Mouse (Mus musculus) gastrocnemius, postnatal 36 days (tissue): ENCODE results near the gene Prkar1b. TPM values are rescaled to one million over a fixed set of nuclear protein-coding genes. Genes with fewer than 3 reads are reported as not detected.

Source experiments
- DNase-seq, 2 experiments: peaks; one replicate each; pipeline ENCODE4 v3.0.0; 2022
- intact Hi-C: fragments of 180-260 bp; cut with DNase I; formaldehyde crosslinking; loops from one replicate; pipeline ENCODE4 v1.15.1; 2025
- total RNA-seq, 2 experiments: library from RNA; stranded (reverse); gene quantifications; 2 replicates each; pipeline ENCODE4 v1.2.3; 2021

Gene Prkar1b
- total RNA-seq, 2 experiments from 2014 or later: 1.2 to 1.5 TPM

DNA sequence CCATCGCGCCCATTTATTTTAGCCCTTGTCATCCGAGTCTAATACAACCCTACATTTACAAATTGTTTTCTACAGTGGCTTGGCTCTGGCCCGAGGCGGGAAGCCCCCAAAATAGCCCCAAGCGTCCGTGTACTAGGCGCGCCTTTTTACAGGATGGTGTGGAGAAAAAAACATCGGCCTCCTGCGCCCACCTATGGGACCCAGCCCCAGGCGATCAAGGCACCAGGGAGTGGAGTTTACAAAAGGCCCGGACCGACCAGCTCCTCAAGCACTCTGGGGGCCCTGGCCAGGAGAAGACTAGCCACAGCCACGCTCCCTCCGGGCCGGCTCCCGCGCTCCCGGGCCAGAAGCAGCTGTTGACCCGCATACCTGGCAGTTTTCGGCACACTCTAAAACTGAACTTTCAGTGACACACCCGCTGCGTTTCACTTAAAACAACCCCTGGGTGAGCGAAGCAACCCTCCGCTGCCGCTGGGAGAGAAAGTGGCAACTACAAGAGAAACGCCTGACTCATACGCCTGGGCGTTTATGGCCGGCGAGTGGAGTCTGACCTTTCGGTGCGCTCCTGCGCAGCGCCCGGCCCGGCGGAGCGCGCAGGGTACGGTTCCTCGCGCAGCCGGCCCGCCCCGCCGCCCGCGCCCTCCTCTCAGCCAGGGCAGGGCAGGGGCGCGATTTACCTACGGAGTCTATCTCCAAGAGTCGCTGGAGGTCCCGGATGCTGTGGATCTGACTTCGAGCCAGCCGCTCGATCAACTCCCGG lies 157.0 kb downstream of the Prkar1b start:
- DNase-seq: peak; percentile 50 to 52
- intact Hi-C loops: loop anchor here (5.0 kb wide), 2 partner anchors 40 to 60 kb away; no protein-coding TSS in a partner anchor

DNA sequence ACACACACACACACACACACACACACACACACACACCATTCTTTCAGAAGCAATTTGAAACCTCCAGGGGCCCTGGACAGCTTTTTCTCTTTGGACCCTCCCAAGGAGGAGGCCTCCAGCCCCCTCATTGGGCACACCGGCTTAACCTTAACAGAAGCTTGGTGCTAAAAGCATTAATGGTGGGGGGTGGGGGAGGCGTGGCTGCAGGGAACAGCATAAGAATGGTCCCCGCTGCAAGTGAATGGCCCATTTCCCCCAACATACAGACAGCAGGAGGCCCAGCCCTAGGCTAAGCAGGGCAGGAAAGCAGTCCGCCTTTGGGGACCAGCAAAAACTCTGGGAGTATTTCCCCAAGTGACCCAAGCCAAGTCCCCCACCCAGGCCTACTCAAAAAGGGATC lies 158.1 kb downstream of the Prkar1b start:
- DNase-seq: no peak
- intact Hi-C loops: loop anchor here (5.0 kb wide), 2 partner anchors 39 to 59 kb away; no protein-coding TSS in a partner anchor

DNA sequence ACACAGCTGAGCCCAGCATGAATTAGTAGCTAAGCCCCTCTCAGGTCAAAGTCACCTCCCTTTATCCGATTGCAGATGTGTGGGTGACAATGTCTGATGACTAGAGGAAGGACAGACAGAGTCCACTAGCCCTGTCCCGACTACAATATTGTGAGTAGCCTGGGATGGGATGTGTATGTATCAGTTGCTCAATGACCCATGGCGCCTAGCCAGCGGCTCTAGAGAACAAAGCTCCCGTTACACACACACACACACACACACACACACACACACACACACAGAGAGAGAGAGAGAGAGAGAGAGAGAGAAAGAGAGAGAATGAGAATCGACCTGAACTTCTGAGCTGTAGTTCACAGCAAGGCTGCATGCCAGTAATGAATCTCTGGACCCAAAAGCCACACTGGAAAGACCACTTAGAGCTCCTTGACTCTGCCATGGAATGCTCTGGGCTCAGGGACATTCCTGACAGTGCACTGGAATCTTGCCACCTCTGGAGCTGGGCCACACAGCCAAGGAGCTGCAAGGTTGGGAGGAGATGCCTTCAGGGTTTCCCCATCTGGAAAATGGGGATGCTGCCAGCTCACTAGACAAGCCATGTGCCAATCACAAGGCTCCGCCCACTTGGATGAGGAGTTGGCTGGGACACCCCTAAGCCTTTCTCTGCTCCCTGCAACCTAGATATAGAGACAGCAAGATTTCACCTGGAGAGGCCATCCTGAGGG lies 159.0 kb downstream of the Prkar1b start:
- peak; percentile 41 to 61 for DNase-seq
- intact Hi-C loops: loop anchor here (5.0 kb wide), 2 partner anchors 39 to 59 kb away; no protein-coding TSS in a partner anchor

GRCm38 (mm10) chr5:138989567-138989966 lies 160.2 kb downstream of the Prkar1b start:
- intact Hi-C loops: no loop called here
- no peak for DNase-seq

DNA sequence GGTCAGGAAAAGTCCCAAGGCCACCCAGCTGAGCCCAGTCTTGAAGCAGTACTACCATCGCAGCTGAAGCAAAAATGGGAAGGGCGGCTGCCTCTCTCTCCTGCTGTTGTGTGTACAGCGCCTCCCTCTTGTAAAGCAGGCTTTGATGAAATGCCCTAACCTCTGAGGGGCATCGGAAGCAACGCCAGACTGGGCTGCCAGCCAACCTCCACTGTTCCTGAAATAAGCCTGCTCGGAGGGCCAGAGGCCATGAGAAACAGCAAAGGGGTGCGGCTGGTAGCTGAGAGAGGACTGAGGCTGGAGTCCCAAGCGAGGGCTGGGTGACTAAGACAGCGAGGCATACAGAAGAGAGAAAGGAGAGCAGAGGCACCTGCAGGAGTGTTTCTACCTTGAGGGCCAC lies 161.0 kb downstream of the Prkar1b start:
- intact Hi-C loops: no loop called here
- peak; percentile 60 to 61 for DNase-seq

DNA sequence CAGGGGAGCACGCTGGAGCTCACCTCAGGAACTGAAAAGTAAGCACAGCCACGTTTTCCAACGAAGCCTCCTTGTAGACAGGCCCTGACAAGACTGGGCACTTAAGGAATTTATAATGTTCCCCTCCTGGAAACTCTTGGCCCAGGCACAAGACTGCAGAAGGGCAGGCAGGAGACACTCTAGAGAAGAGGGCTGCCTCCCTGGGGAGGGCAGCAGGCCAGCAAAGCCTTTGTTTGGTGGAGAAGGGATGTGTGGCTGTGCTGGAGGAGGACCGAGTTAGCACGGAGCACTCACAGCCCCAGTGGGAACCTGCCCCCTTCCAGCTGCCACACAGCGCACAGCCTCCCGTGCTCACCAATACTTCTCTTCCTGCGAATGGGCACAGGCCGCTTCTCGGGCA lies 161.8 kb downstream of the Prkar1b start:
- intact Hi-C loops: no loop called here
- DNase-seq: no peak

- DNase-seq: no peak
- intact Hi-C loops: no loop called here
Observed at GRCm38 (mm10) chr5:138981921-138982320, 167.9 kb downstream of the Prkar1b start.

DNA sequence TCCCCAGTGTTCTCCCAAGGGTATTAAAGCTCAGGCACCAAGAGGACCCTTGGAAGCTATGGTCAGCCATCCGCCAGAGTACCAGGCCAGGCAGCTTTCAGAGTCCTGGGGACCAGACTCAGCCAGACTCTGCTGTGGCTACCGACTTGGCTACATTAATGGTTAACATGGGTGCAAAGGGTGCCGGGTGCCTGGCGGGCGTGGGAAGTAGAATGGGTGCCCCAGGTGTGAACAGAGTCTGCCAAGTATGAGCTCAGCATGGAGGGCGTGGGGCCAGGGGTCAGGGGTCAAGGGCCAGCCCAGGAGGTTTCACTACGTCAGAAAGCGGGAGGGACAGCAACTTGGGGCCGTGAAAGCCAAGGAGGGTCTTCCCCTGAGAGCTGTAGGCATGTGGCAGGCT lies 169.2 kb downstream of the Prkar1b start:
- intact Hi-C loops: no loop called here
- no peak for DNase-seq

DNA sequence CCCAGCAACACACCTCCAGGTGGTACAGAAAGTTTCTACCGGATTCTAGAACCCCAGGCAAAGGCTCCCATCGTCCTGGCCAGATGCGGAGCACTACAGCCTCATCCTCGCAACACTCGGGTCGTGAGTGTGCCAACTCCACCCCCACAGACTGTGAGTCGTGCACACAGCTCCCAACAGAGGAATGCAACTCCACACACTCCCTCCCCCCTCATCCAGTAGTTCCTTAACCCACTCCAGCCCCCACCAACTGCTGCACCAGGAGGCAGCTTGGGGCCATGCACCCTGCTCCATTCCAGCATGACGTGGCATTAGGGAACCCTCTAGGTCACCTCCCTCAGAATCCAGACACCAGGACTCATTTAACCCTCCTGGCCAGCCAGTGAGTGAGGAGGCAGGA lies 170.0 kb downstream of the Prkar1b start:
- intact Hi-C loops: no loop called here

DNA sequence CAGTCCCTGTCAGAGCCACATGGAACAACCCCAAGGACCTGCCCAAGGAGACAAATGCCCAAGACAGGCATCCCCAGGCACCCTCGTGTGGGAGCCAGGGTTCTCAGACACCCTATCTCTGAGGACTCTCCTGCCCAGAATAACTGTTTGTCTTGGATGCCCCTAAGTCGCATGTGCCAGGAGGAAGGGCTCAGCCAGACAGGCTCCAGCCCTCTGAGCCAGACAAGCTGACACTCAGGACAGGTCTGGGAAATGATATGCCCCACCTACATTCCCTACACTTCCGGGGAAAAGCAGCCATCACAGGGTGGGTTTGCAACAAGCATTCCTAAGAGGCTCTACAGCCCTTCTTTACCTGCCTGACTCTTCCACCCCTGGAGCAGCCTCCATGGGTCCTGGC lies 172.0 kb downstream of the Prkar1b start:
- DNase-seq: no peak
- intact Hi-C loops: no loop called here

More for the DNA sequence above, 170.0 kb downstream of the Prkar1b start:
- DNase-seq: no peak

GRCm38 (mm10) chr5:138974911-138975485 lies 174.8 kb downstream of the Prkar1b start:
- intact Hi-C loops: no loop called here
- DNase-seq: no peak

- no peak for DNase-seq
- intact Hi-C loops: no loop called here
Observed at GRCm38 (mm10) chr5:138973480-138973879, 176.3 kb downstream of the Prkar1b start.

DNA sequence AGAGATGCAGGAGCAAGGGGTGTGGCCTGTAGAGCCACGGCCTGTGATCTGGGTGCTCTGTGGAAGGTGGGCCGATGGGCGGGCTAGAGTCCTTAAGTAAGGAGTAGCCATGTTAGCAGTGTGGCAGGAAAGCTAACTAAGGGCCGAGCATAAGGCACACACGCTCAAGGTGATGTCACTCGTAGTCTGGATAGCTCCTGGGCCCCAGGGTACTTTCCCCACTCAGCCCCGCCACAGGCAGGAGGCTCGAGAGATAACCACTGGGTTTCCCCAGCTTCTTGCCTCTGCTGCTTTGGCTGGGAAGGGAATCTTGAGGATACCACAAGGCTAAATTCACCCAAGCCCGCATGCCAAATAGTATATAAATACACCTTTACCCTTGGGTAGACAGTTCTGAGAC lies 178.4 kb downstream of the Prkar1b start:
- intact Hi-C loops: no loop called here

DNA sequence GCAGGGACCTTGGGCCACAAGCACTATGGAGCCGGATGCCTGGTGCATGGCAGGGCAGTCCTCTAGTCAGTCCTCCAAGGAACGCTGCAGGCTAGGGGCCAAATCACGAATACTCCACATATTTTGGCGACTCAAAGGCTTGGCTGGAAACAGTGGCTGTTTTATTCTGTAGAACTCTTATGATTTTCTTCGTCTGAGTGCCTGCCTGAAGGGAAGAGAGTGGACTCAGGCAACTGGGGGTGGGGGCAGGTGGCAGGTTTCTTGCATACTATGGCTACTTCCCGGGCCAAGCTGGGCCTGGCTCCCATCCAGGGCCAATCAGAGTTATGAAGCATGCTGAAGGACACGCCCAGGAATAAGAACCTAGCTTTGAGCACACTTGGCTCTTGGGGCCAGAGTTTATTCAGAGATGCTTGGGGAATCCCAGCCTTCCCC lies 179.7 kb downstream of the Prkar1b start:
- DNase-seq: peak in 1 of 2 experiments; percentile 40

More for the DNA sequence above, 178.4 kb downstream of the Prkar1b start:
- no peak for DNase-seq

More for the DNA sequence above, 179.7 kb downstream of the Prkar1b start:
- intact Hi-C loops: no loop called here

Other genes with a start within 250 kb of the Prkar1b start
- gene Pdgfa, start 152.6 kb downstream of the Prkar1b start, total RNA-seq: 10 to 100 TPM; 21.9 to 22.1 TPM
- 10 to 100 TPM; 13.5 to 14.4 TPM for gene Dnaaf5, start 222 bp upstream of the Prkar1b start, total RNA-seq
- 10 to 100 TPM; 32.6 to 37.6 TPM for gene Sun1, start 50.6 kb upstream of the Prkar1b start, total RNA-seq
- 10 to 100 TPM; 28.3 to 29.4 TPM for gene Get4, start 102.3 kb upstream of the Prkar1b start, total RNA-seq
- gene Adap1, start 175.6 kb upstream of the Prkar1b start, total RNA-seq: 1 to 10 TPM; 1.6 to 1.7 TPM
- gene Cox19, start 201.4 kb upstream of the Prkar1b start, total RNA-seq: 10 to 100 TPM; 52.8 to 68.3 TPM
- not detected for gene Cyp2w1, start 202.6 kb upstream of the Prkar1b start, total RNA-seq
- 10 to 100 TPM; 25.3 to 30.4 TPM for gene Gpr146, start 227.7 kb upstream of the Prkar1b start, total RNA-seq